Mouse (Mus musculus) ES-E14 (cell line): ENCODE measurements around the gene Lsm2.

Experiments
- HCFC1 ChIP-seq: IDR thresholded peaks from 2 replicates; pipeline ENCODE4 v1.6.1; 2012; ENCODE audit warnings: low read length, inconsistent platforms, borderline replicate concordance; ENCODE audit not compliant: insufficient read depth
- MAFK ChIP-seq: IDR thresholded peaks from 2 replicates; pipeline ENCODE4 v1.6.1; 2014; ENCODE audit warnings: mild to moderate bottlenecking, low read depth, low read length, inconsistent platforms; ENCODE audit not compliant: insufficient read depth
- ZC3H11A ChIP-seq: IDR thresholded peaks from 2 replicates; pipeline ENCODE4 v1.6.1; 2012; ENCODE audit warnings: low read depth, mild to moderate bottlenecking, inconsistent platforms, low read length, borderline replicate concordance
- ZNF384 ChIP-seq: IDR thresholded peaks from 2 replicates; pipeline ENCODE4 v1.6.1; 2012; ENCODE audit warnings: low read depth, low read length, inconsistent platforms

DNA sequence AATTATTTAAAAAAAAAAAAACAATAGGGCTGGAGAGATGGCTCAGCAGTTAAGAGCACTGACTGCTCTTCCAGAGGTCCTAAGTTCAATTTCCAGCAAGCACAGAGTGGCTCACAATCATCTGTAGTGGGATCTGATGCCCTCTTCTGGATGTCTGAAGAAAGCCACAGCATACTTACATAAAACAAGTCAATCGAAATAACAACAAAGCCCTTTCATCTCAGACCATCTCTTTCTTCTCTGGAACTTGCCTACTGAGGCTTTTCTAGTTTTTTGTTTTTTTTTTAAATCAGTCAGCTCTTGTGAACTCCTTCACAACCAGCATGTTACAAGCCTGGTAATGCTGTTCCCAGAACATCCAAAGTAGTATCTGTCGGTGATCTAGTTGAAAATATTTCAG is 1.0 kb upstream of the Lsm2 start:
- no peak for TF ChIP-seq HCFC1
- TF ChIP-seq MAFK = no peak
- 0 out of 2 replicates have a peak, but pooled peaks have one; percentile 2 for TF ChIP-seq ZC3H11A
- no peak for TF ChIP-seq ZNF384
